12 mouse cellular contexts compared by ENCODE assay signal in the genomic region with DNA sequence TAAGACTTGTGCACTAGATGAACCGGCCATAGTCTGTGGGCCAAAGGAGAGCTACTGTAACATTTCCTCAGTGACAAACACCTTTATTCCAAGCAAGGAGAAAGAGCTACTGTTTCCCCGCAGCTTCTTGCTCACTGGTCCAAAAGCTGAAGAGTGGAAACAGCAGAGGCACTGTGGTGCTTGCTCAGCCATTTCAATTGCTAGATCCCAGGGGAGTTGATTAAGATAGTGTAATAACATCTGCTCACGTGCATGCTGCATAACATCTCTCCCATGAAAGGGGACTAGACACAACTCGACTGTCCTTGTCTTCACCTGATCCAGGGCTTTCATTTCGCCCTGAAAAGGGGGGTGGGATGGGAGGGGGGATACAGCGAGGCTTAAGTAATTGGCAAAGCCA. TPM values are rescaled to one million over a fixed set of nuclear protein-coding genes. Genes with fewer than 3 reads are reported as not detected.
DNase-seq lines count a peak whose midpoint lies in the region; ATAC-seq and TF ChIP-seq lines count a peak whose summit lies in the region.
"Had no signal": no experiment of that assay in that cellular context is flagged by ENCODE, and none has a peak within 500 bp of the region (broad histone marks: within the 10 kb centered on the region; RNA-seq: fewer than 3 reads in every experiment).

No protein-coding gene starts in this region.

- no peaks in the 10 kb centered on the region for H3K36me3 ChIP-seq in heart, embryonic 12.5 days
- no peaks in the 10 kb centered on the region for H3K36me3 ChIP-seq in stomach, embryonic 14.5 days (ENCODE audit: control insufficient read depth, insufficient read depth, low read length)
- no peaks in the 10 kb centered on the region for H3K36me3 ChIP-seq in stomach, postnatal 0 days (ENCODE audit: control insufficient read depth, insufficient read depth, low read length)
- no peaks in the 10 kb centered on the region for H3K36me3 ChIP-seq in intestine, embryonic 16.5 days (ENCODE audit: control insufficient read depth, insufficient read depth, low read length)
- H3K36me3 ChIP-seq in stomach, embryonic 16.5 days (ENCODE audit: control insufficient read depth, insufficient read depth, low read length) = no peaks in the 10 kb centered on the region

- no peak overlapping the region for H3K27ac ChIP-seq in heart, embryonic 12.5 days (ENCODE audit: poor library complexity, severe bottlenecking)
- no peak overlapping the region; the same call in 1 of the 2 replicates for H3K27ac ChIP-seq in stomach, embryonic 14.5 days (ENCODE audit: low read length)
- no peak overlapping the region for H3K27ac ChIP-seq in stomach, postnatal 0 days (replicated peaks)
- H3K27ac ChIP-seq in intestine, embryonic 16.5 days (ENCODE audit: low read length) = peak overlapping the region; percentile 42; the same call in 1 of the 2 replicates
- H3K27ac ChIP-seq in stomach, embryonic 16.5 days (ENCODE audit: low read length) = no peak overlapping the region
- H3K27ac ChIP-seq: liver, embryonic 14.5 days had no signal

- no peak for ATAC-seq in heart, embryonic 12.5 days (ENCODE audit: insufficient number of reproducible peaks, low FRiP score)
- ATAC-seq in stomach, embryonic 14.5 days (ENCODE audit: insufficient number of reproducible peaks, insufficient read depth, low FRiP score, low read depth) = no peak
- no peak for ATAC-seq in stomach, postnatal 0 days (ENCODE audit: low FRiP score, low TSS enrichment)
- no peak for ATAC-seq in intestine, embryonic 16.5 days
- no peak for ATAC-seq in stomach, embryonic 16.5 days (ENCODE audit: insufficient read depth, low FRiP score)
- ATAC-seq: CD4-positive, CD25-positive, alpha-beta regulatory T cell, adult 4 months had no signal

- H3K9ac ChIP-seq in heart, embryonic 12.5 days = no peak overlapping the region
- H3K9ac ChIP-seq in stomach, embryonic 14.5 days (replicated peaks; ENCODE audit: low read depth, low read length) = no peak overlapping the region
- no peak overlapping the region for H3K9ac ChIP-seq in stomach, postnatal 0 days (ENCODE audit: low read length)
- no peak overlapping the region for H3K9ac ChIP-seq in intestine, embryonic 16.5 days (ENCODE audit: low read depth, low read length)
- 0 out of 2 replicates have a peak overlapping the region, but pooled peaks have one; percentile 0 for H3K9ac ChIP-seq in stomach, embryonic 16.5 days (ENCODE audit: low read length)
- H3K9ac ChIP-seq: liver, embryonic 14.5 days had no signal

- peak overlapping the region; percentile 78; the same call in 1 of the 2 replicates for H3K4me3 ChIP-seq in heart, embryonic 12.5 days
- peak overlapping the region; percentile 70; the same call in 1 of the 2 replicates for H3K4me3 ChIP-seq in stomach, embryonic 14.5 days (ENCODE audit: low read depth, low read length)
- no peak overlapping the region for H3K4me3 ChIP-seq in stomach, postnatal 0 days (ENCODE audit: low read depth, low read length)
- peak overlapping the region; percentile 14 for H3K4me3 ChIP-seq in intestine, embryonic 16.5 days (ENCODE audit: low read length)
- no peak overlapping the region for H3K4me3 ChIP-seq in stomach, embryonic 16.5 days (replicated peaks; ENCODE audit: low read length)

- H3K27me3 ChIP-seq in heart, embryonic 12.5 days (replicated peaks) = peaks cover 8% of the 10 kb centered on the region; the same call in 1 of the 2 replicates
- H3K27me3 ChIP-seq in stomach, embryonic 14.5 days (ENCODE audit: control insufficient read depth, insufficient read depth, low read length) = no peaks in the 10 kb centered on the region
- H3K27me3 ChIP-seq in stomach, postnatal 0 days (ENCODE audit: control insufficient read depth, insufficient read depth, low read length) = no peaks in the 10 kb centered on the region
- H3K27me3 ChIP-seq in intestine, embryonic 16.5 days (replicated peaks; ENCODE audit: control insufficient read depth, insufficient read depth, low read length) = no peaks in the 10 kb centered on the region
- H3K27me3 ChIP-seq in stomach, embryonic 16.5 days (ENCODE audit: control insufficient read depth, insufficient read depth, low read length) = no peaks in the 10 kb centered on the region

- no peaks in the 10 kb centered on the region for H3K9me3 ChIP-seq in heart, embryonic 12.5 days (replicated peaks)
- H3K9me3 ChIP-seq in stomach, embryonic 14.5 days (ENCODE audit: control insufficient read depth, low read depth, low read length) = no peaks in the 10 kb centered on the region
- no peaks in the 10 kb centered on the region for H3K9me3 ChIP-seq in stomach, postnatal 0 days (ENCODE audit: control insufficient read depth, low read length)
- H3K9me3 ChIP-seq in intestine, embryonic 16.5 days (ENCODE audit: control insufficient read depth, low read length) = no peaks in the 10 kb centered on the region
- H3K9me3 ChIP-seq in stomach, embryonic 16.5 days (replicated peaks; ENCODE audit: control insufficient read depth, low read length) = no peaks in the 10 kb centered on the region

- intact Hi-C loops in left cerebral cortex, postnatal 36 days (cut with DNase I) = loop anchor here (5.0 kb wide), 1 partner anchor 40 kb away; the partner anchor contains the start of gene Tns3

- TF ChIP-seq CTCF in stomach, postnatal 0 days (IDR thresholded peaks at IDR 0.05; ENCODE audit: low read depth) = no peak

- 57% methylated on average over 6 of the region's 6 CpGs for WGBS in heart, embryonic 12.5 days
- 59% methylated on average over 6 of the region's 6 CpGs for WGBS in stomach, embryonic 14.5 days
- 62% methylated on average over 6 of the region's 6 CpGs for WGBS in stomach, postnatal 0 days
- WGBS in intestine, embryonic 16.5 days = 53% methylated on average over 6 of the region's 6 CpGs
- WGBS in stomach, embryonic 16.5 days = 48% methylated on average over 6 of the region's 6 CpGs

- peak overlapping the region; percentile 100; the same call in 1 of the 2 replicates for H3K4me2 ChIP-seq in heart, embryonic 12.5 days
- H3K4me2 ChIP-seq in stomach, embryonic 14.5 days (replicated peaks; ENCODE audit: low read depth, low read length) = peak overlapping the region; percentile 100; the same call in 1 of the 2 replicates
- H3K4me2 ChIP-seq in stomach, postnatal 0 days (replicated peaks; ENCODE audit: low read depth) = no peak overlapping the region
- H3K4me2 ChIP-seq in intestine, embryonic 16.5 days (ENCODE audit: low read depth, low read length) = 0 out of 2 replicates have a peak overlapping the region, but pooled peaks have one; percentile 100
- H3K4me2 ChIP-seq in stomach, embryonic 16.5 days (ENCODE audit: low read depth, low read length) = peak overlapping the region; percentile 100; the same call in 1 of the 2 replicates

- peaks cover 26% of the 10 kb centered on the region for H3K4me1 ChIP-seq in heart, embryonic 12.5 days (replicated peaks)
- peaks cover 40% of the 10 kb centered on the region for H3K4me1 ChIP-seq in stomach, embryonic 14.5 days (ENCODE audit: control insufficient read depth, insufficient read depth, low read length)
- no peaks in the 10 kb centered on the region for H3K4me1 ChIP-seq in stomach, postnatal 0 days (replicated peaks; ENCODE audit: control insufficient read depth, insufficient read depth)
- H3K4me1 ChIP-seq in intestine, embryonic 16.5 days (ENCODE audit: control insufficient read depth, insufficient read depth, low read length) = peaks cover 57% of the 10 kb centered on the region
- peaks cover 32% of the 10 kb centered on the region for H3K4me1 ChIP-seq in stomach, embryonic 16.5 days (ENCODE audit: control insufficient read depth, insufficient read depth, low read length)

- no peak for TF ChIP-seq EP300 in stomach, postnatal 0 days (optimal IDR thresholded peaks at IDR 0.05)

- no peak for DNase-seq in heart, adult 9 months (ENCODE audit: low spot score in 2 of 2)
- DNase-seq in stomach, postnatal 0 days (ENCODE audit: low spot score) = no peak
- DNase-seq in left cerebral cortex, postnatal 36 days (ENCODE audit: low spot score in 2 of 2) = no peak
- no peak for DNase-seq in thymus, postnatal 0 days (ENCODE audit: low spot score)
- DNase-seq: gastrocnemius, postnatal 10 days; kidney, postnatal 25 days had no signal

RNA-seq across cellular contexts. Expression of gene Tns3, which starts 41.7 kb away (rescaled TPM):
- 16.7 and 17.6 TPM in 2 replicates for polyA plus RNA-seq in heart, embryonic 12.5 days (2016; fragmentation: Nextera tagmentation; extraction: Ambion mirVana)
- 29.7 and 31.2 TPM in 2 replicates for polyA plus RNA-seq in stomach, embryonic 14.5 days (2014; fragmentation: Nextera tagmentation; extraction: Ambion mirVana)
- 10.4 and 10.5 TPM in 2 replicates for polyA plus RNA-seq in stomach, postnatal 0 days (2015; fragmentation: Nextera tagmentation; extraction: Ambion mirVana)
- polyA plus RNA-seq in intestine, embryonic 16.5 days (2015; fragmentation: Nextera tagmentation; extraction: Ambion mirVana) = 18.7 and 21.0 TPM in 2 replicates
- 28.0 and 30.4 TPM in 2 replicates for polyA plus RNA-seq in stomach, embryonic 16.5 days (2015; fragmentation: Nextera tagmentation; extraction: Ambion mirVana)
- total RNA-seq in left cerebral cortex, postnatal 36 days (2021) = 10 to 100 TPM; 36.9 to 39.4 TPM
- 5.2 and 6.0 TPM in 2 replicates for polyA plus RNA-seq in thymus, postnatal 0 days (2015; fragmentation: Nextera tagmentation; extraction: Ambion mirVana)

Comparison
In these comparisons a context has a peak if more than half of its experiments do, and no peak if none do; other contexts are left out.
1. H3K4me3 ChIP-seq: peak in heart, embryonic 12.5 days (single experiment), stomach, embryonic 14.5 days (single experiment) and intestine, embryonic 16.5 days (single experiment); none in stomach, postnatal 0 days (single experiment) and stomach, embryonic 16.5 days (single experiment).